Mouse (Mus musculus) midbrain, embryonic 13.5 days (tissue): ENCODE data around the gene Txndc5. TPM values are rescaled to one million over a fixed set of nuclear protein-coding genes. Genes with fewer than 3 reads are reported as not detected.

Experiments used
- ATAC-seq: fragments of 200-750 bp; cut with Nextera tagmentation; 2 replicates; pipeline ENCODE4 v1.8.0; 2017; ENCODE audit warnings: mild to moderate bottlenecking, moderate TSS enrichment, moderate library complexity
- H3K27ac ChIP-seq: fragments of 300-500 bp; sonication (generic); 2 replicates; pipeline ENCODE4 v1.5.1; 2015; ENCODE audit warnings: inconsistent platforms, mild to moderate bottlenecking, moderate library complexity
- H3K27me3 ChIP-seq: fragments of 300-500 bp; sonication (generic); 2 replicates; pipeline ENCODE4 v1.6.1; 2015; ENCODE audit warnings: mild to moderate bottlenecking, inconsistent platforms
- H3K36me3 ChIP-seq: fragments of 300-500 bp; sonication (generic); 2 replicates; pipeline ENCODE4 v1.6.1; 2015; ENCODE audit warnings: mild to moderate bottlenecking, inconsistent platforms
- H3K4me1 ChIP-seq: fragments of 300-500 bp; sonication (generic); replicated peaks from 2 replicates; pipeline ENCODE4 v1.6.1; 2015; ENCODE audit warnings: inconsistent platforms
- H3K4me2 ChIP-seq: fragments of 300-500 bp; sonication (generic); replicated peaks from 2 replicates; pipeline ENCODE4 v1.6.1; 2015; ENCODE audit warnings: moderate library complexity, mild to moderate bottlenecking, inconsistent platforms
- H3K4me3 ChIP-seq: fragments of 300-500 bp; sonication (generic); replicated peaks from 2 replicates; pipeline ENCODE4 v1.5.1; 2015; ENCODE audit warnings: mild to moderate bottlenecking, inconsistent platforms
- H3K9ac ChIP-seq: fragments of 300-500 bp; sonication (generic); replicated peaks from 2 replicates; pipeline ENCODE4 v1.6.1; 2015; ENCODE audit warnings: mild to moderate bottlenecking, inconsistent platforms
- H3K9me3 ChIP-seq: fragments of 300-500 bp; sonication (generic); 2 replicates; pipeline ENCODE4 v1.6.1; 2016; ENCODE audit warnings: mild to moderate bottlenecking, inconsistent platforms
- WGBS: fragments of 180-500 bp; shearing (Covaris S2); methylation state at CpG from one replicate; pipeline ENCODE4 v1.1.7; 2015; 5-methylcytosine and 5-hydroxymethylcytosine counted together
- polyA plus RNA-seq: library from polyadenylated mRNA; unstranded; fragments of >200 nt; fragmentation: Nextera tagmentation; extraction: Ambion mirVana; gene quantifications from 2 replicates; pipeline ENCODE4 v1.2.1, GENCODE M21; 2015

Gene Txndc5
- polyA plus RNA-seq, 1 experiment from 2014 or later, result 71.8 TPM

DNA sequence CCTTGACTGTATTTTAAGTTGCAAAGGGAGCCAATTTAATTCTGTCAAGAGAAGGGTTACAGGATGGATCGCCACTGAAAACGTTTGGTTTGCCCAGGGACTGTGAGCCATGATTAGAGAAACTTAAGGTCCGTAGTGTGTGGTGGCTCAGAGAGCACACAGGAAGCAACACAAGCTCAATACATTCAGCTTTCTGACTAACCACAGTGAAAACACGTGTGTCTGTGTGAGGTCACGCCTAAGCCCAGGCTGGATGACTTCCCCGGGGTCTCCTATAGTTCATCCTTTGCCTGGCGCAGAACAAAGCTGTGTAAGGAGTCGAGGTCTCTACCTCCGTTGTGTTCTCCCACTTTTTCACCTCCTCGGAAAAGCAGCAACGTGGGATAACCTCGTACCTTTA, 27.3 kb downstream of the Txndc5 start:
- H3K27ac ChIP-seq, result no peak overlapping the region
- H3K9ac ChIP-seq, result no peak overlapping the region
- no peak overlapping the region for H3K4me3 ChIP-seq
- no peak overlapping the region for H3K4me2 ChIP-seq
- WGBS, result 93% methylated on average over 12 of the region's 12 CpGs
- no peaks in the 10 kb centered on the region for H3K27me3 ChIP-seq
- H3K4me1 ChIP-seq, result 0 out of 2 replicates have a peak, but pooled peaks cover 2% of the 10 kb centered on the region
- no peak for ATAC-seq
- peaks cover 72% of the 10 kb centered on the region for H3K36me3 ChIP-seq
- no peaks in the 10 kb centered on the region for H3K9me3 ChIP-seq

DNA sequence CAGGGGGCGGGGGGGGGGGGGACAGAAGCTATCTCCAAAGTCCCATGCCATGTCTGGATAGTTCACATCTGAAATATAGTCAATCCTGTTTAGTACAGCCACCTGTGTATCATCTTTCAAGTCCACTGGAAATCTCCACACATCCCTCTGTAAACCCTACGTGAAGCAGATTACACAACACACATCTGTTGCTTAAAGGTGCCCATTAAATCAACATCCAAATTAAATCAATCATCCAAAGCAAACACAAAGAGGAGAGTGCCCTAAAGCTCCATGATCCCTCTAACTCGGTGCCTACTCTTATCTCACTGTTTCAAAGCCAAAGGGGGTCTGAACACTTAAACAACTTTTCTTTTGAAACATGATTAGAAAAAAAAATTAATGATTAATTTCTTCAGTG, 31.9 kb downstream of the Txndc5 start:
- WGBS, result 62% methylated on average over 3 of the region's 3 CpGs
- no peak overlapping the region for H3K27ac ChIP-seq
- H3K9me3 ChIP-seq, result no peaks in the 10 kb centered on the region

DNA sequence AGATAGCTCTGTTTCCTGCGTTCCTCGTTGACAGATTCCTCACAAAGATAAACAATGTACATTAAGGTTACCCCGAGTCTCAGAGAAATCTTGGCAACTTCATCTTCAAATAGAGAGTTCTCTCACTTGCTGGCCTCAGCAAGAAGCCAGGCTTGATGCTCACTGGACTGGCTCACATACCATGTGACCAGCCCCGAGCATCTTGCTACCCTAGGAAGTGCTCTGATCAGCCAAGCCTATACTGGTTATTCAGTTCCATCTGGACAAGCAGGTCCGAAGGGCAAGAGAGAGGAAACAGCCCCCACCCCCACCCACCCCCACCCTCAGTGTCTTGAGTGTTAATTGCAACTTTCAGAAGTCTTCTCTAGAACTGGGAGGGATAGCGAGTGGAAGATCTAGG, 41.9 kb downstream of the Txndc5 start:
- no peak for ATAC-seq
- WGBS, result 88% methylated on average over 6 of the region's 6 CpGs
- no peak overlapping the region for H3K4me2 ChIP-seq

More for the DNA sequence above, 31.9 kb downstream of the Txndc5 start:
- no peak overlapping the region for H3K4me2 ChIP-seq
- no peak overlapping the region for H3K4me3 ChIP-seq
- H3K36me3 ChIP-seq, result peaks cover 29% of the 10 kb centered on the region
- no peaks in the 10 kb centered on the region for H3K4me1 ChIP-seq
- no peak overlapping the region for H3K9ac ChIP-seq
- no peaks in the 10 kb centered on the region for H3K27me3 ChIP-seq
- no peak for ATAC-seq

DNA sequence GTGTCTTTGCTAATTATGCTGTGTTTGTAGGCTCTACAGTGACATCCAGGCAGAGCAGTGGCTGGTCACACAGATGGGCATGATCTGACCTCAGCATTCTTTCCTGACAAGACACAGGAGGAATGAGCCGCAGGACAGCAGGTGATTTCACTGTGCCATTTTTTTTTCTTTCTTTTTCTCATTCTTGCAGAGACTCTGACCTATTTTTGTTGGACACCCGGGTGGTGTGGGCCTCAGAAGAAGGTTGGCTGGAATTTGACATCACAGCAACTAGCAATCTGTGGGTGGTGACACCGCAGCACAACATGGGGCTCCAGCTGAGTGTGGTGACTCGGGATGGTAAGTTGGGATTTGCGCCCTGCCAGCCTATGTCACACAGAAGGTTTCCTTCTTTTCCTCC, 43.9 kb downstream of the Txndc5 start:
- no peak overlapping the region for H3K4me3 ChIP-seq
- H3K9me3 ChIP-seq, result no peaks in the 10 kb centered on the region
- H3K9ac ChIP-seq, result no peak overlapping the region
- H3K4me1 ChIP-seq, result peaks cover 8% of the 10 kb centered on the region
- WGBS, result 82% methylated on average over 5 of the region's 5 CpGs
- H3K27me3 ChIP-seq, result no peaks in the 10 kb centered on the region
- no peaks in the 10 kb centered on the region for H3K36me3 ChIP-seq
- H3K4me2 ChIP-seq, result no peak overlapping the region
- ATAC-seq, result no peak
- no peak overlapping the region for H3K27ac ChIP-seq

More for the DNA sequence above, 41.9 kb downstream of the Txndc5 start:
- Histone ChIP-seq H3K4me3 (no peak overlapping the region), H3K27me3 (no peaks in the 10 kb centered on the region), H3K9me3 (no peaks in the 10 kb centered on the region), H3K27ac (no peak overlapping the region), H3K9ac (no peak overlapping the region), H3K4me1 (peaks cover 8% of the 10 kb centered on the region), H3K36me3 (no peaks in the 10 kb centered on the region)

DNA sequence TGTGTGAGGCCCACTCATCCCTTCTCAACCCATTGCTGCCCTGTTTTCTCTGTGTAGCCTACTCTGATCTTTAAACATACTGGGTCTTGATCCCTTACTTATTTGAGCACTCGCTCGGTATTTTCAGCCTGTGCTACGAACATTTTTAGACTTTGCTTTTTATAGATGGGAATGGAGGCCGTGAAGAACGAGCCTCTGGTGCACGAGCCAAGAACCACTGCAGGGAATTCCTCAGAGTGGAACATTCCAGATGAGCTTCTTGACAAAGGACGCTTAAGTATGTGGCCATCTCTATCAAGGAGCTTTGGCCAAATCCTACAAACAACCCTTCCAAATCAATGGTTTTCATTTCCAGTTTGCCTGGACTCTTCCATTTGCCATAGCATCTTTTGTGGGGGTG, 47.6 kb downstream of the Txndc5 start:
- no peak overlapping the region for H3K4me2 ChIP-seq
- ATAC-seq, result no peak
- no peak overlapping the region for H3K27ac ChIP-seq
- no peaks in the 10 kb centered on the region for H3K9me3 ChIP-seq
- no peaks in the 10 kb centered on the region for H3K27me3 ChIP-seq
- peaks cover 8% of the 10 kb centered on the region; the same call in 1 of the 2 replicates for H3K4me1 ChIP-seq
- H3K9ac ChIP-seq, result no peak overlapping the region
- H3K4me3 ChIP-seq, result no peak overlapping the region
- no peaks in the 10 kb centered on the region for H3K36me3 ChIP-seq
- 92% methylated on average over 7 of the region's 7 CpGs for WGBS

DNA sequence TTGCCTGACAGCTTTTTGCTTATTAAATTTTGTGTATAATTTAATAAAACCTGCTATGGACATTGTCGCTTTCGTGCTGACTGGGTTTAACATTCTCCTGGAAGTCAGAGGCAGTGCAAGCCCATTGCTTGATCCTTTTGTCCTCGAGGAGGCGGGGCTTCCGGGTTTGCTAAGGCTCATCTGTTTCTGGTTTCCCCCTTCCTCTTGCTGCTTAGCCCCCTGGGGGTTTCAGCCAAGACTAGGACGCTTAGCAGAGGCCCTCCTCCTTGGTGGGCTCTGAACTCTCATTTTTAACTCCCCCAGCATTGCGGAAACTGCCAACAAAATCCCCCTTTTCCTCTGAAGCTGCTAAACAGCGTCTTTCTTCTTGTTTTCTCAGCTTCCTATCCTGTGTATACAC, 51.7 kb downstream of the Txndc5 start:
- 21% methylated on average over 8 of the region's 8 CpGs for WGBS
- Histone ChIP-seq H3K36me3 (no peaks in the 10 kb centered on the region), H3K4me2 (no peak overlapping the region), H3K9ac (no peak overlapping the region), H3K27ac (no peak overlapping the region), H3K4me1 (peaks cover 5% of the 10 kb centered on the region; the same call in 1 of the 2 replicates), H3K27me3 (no peaks in the 10 kb centered on the region), H3K4me3 (no peak overlapping the region), H3K9me3 (no peaks in the 10 kb centered on the region)
- ATAC-seq, result no peak

DNA sequence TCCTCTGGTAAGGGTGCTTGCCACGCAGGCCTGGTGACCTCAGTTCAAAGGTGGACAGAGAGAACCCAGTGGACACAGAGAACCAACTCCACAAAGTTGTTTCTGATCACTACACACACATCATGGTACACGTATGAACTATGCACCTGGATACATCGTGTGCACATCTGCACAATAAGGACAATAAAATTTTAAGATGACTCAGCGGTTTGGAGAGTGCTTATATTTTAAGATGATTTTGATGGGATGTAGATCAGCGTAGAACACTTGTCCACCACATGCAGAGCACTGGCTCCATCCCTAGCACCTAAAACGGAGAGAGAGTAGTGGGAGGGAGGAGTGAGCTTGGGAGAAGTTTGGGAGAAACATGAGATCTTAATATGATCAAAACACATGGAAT, 55.1 kb downstream of the Txndc5 start:
- Histone ChIP-seq H3K9me3 (no peaks in the 10 kb centered on the region), H3K27me3 (no peaks in the 10 kb centered on the region), H3K4me3 (no peak overlapping the region), H3K4me1 (peaks cover 4% of the 10 kb centered on the region; the same call in 1 of the 2 replicates), H3K4me2 (no peak overlapping the region), H3K9ac (no peak overlapping the region), H3K36me3 (no peaks in the 10 kb centered on the region), H3K27ac (no peak overlapping the region)
- WGBS, result 93% methylated on average over 6 of the region's 6 CpGs
- no peak for ATAC-seq

DNA sequence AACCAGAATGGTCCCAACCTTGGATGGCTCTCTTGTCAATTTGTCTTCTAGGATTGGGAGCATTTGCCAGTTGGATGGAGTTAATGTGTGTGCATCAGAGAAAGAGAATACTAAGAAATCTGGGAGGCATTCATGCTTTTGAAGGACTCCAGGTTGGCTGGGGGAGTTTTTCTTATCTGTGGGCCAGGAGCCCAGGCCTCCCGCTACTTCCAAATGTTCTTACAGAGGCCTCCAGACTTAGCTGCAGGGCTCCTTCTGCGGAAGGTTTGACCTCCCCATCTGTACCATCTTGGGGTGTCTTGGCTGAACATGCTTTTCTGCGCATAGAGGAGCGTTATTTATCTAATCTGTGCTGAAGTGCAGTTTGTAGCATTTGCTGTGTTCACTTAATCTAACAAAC, 56.0 kb downstream of the Txndc5 start:
- H3K9me3 ChIP-seq, result no peaks in the 10 kb centered on the region
- no peaks in the 10 kb centered on the region for H3K27me3 ChIP-seq
- no peak overlapping the region for H3K27ac ChIP-seq
- ATAC-seq, result no peak
- H3K4me1 ChIP-seq, result peaks cover 4% of the 10 kb centered on the region; the same call in 1 of the 2 replicates
- H3K4me2 ChIP-seq, result no peak overlapping the region
- H3K4me3 ChIP-seq, result no peak overlapping the region
- no peak overlapping the region for H3K9ac ChIP-seq
- WGBS, result 89% methylated on average over 4 of the region's 4 CpGs
- no peaks in the 10 kb centered on the region for H3K36me3 ChIP-seq

DNA sequence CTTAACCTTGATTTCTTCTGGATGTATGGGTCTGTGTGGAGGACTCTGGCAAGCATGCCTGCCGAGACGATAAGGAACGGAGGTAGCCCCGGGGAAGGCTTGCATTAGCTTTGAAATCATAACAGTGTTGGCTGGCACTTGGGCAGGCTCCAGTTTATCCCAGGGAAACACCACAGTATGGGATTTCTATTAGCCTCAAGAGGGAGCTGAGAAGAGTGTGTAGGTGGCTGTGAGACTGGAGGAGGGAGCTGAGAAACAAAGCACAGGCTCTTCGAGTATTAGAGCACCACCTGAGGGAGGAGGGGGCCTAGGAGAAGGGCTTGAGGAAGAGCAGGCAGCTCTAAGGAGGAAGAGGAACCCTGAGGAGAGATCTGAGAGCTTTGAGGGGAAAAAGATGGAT, 57.7 kb downstream of the Txndc5 start:
- H3K36me3 ChIP-seq, result no peaks in the 10 kb centered on the region
- no peak overlapping the region for H3K9ac ChIP-seq
- H3K9me3 ChIP-seq, result no peaks in the 10 kb centered on the region
- no peak overlapping the region for H3K4me2 ChIP-seq
- ATAC-seq, result no peak
- H3K27ac ChIP-seq, result no peak overlapping the region
- no peaks in the 10 kb centered on the region for H3K4me1 ChIP-seq
- no peaks in the 10 kb centered on the region for H3K27me3 ChIP-seq
- 84% methylated on average over 5 of the region's 5 CpGs for WGBS
- H3K4me3 ChIP-seq, result no peak overlapping the region

DNA sequence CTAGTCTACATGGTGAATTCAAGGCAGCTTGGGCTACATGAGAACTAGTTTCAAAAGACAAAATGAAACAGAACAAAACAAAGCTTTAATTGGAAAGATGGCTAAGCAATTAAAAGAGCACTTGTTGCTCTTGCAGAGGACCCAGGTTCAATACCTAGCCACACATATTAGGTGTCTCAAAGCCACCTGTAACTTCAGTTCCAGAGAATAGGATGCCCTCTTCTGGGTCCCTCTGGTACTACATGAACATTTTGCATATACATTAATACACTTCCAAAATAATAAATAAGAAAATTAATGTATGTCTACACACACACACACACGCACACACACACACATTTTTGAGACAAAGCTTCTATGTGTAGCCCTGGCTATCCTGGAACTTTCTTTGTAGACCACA, 65.2 kb downstream of the Txndc5 start:
- 76% methylated on average over 1 of the region's 1 CpGs for WGBS
- Histone ChIP-seq H3K9me3 (no peaks in the 10 kb centered on the region), H3K27ac (no peak overlapping the region), H3K4me1 (no peaks in the 10 kb centered on the region), H3K36me3 (no peaks in the 10 kb centered on the region), H3K4me2 (no peak overlapping the region), H3K9ac (no peak overlapping the region), H3K4me3 (no peak overlapping the region), H3K27me3 (no peaks in the 10 kb centered on the region)
- no peak for ATAC-seq

DNA sequence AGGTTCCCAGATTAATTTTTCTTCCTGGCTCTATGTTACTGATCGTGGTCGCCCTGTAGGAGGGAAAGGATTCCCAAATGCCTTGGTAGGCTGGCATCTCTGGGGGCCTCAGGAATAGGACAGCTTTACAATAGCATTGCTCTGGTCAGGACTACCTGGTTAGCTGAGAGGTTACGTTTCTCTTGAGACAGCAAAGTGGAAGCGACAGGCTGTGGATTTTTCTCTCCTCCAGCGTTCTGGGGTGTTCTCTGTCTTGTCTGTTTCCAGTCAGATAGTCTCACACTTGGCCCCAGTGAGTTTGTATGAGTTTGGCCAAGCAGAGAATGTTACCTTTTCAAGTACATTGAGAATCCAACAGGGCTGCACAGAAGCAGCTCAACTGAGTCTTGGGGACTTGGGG, 77.2 kb downstream of the Txndc5 start:
- WGBS, result 71% methylated on average over 5 of the region's 5 CpGs
- Histone ChIP-seq H3K9me3 (no peaks in the 10 kb centered on the region), H3K4me2 (no peak overlapping the region), H3K4me3 (no peak overlapping the region), H3K27me3 (no peaks in the 10 kb centered on the region), H3K4me1 (no peaks in the 10 kb centered on the region), H3K27ac (no peak overlapping the region), H3K9ac (no peak overlapping the region), H3K36me3 (no peaks in the 10 kb centered on the region)
- ATAC-seq, result no peak
